Mouse (Mus musculus): Measurements from ENCODE around the gene Slf2. TPM values are rescaled to one million over a fixed set of nuclear protein-coding genes. Genes with fewer than 3 reads are reported as not detected.

The Slf2 gene
- polyA plus RNA-seq, 1 experiment from 2014 or later: 38.8 TPM

DNA sequence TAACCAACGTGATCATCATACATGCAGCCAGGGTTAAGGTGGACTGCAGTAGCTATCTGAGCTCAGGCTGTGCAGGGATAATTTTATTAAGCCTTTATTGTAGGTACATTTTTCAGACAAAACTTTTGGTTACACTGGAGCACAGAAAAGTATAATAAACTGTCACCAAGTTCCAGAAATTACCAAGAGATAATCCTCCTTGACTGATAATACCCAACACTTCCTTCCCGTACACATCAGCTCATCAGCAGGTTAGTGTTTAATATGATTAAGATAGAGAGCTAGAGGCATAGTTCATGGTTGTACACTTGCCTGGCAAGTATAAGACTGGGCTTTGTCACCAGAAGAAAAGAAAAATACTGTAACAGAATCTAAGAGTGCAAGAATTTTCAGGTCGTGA lies 37.4 kb downstream of the Slf2 start:
- 96% methylated on average over 3 of the region's 3 CpGs for WGBS
- Histone ChIP-seq H3K4me2 (ENCODE audit: low read length) (no peak overlapping the region), H3K27ac (ENCODE audit: low read length) (no peak overlapping the region), H3K27me3 (replicated peaks; ENCODE audit: control insufficient read depth, insufficient read depth, low read length) (no peaks in the 10 kb centered on the region), H3K9ac (replicated peaks; ENCODE audit: low read depth, low read length) (no peak overlapping the region), H3K4me1 (replicated peaks; ENCODE audit: control insufficient read depth, insufficient read depth, low read length) (no peaks in the 10 kb centered on the region), H3K36me3 (ENCODE audit: control insufficient read depth, insufficient read depth) (peaks cover 39% of the 10 kb centered on the region), H3K4me3 (replicated peaks; ENCODE audit: low read length) (no peak overlapping the region), H3K9me3 (ENCODE audit: control insufficient read depth, low read length) (no peaks in the 10 kb centered on the region)
- no peak for ATAC-seq

DNA sequence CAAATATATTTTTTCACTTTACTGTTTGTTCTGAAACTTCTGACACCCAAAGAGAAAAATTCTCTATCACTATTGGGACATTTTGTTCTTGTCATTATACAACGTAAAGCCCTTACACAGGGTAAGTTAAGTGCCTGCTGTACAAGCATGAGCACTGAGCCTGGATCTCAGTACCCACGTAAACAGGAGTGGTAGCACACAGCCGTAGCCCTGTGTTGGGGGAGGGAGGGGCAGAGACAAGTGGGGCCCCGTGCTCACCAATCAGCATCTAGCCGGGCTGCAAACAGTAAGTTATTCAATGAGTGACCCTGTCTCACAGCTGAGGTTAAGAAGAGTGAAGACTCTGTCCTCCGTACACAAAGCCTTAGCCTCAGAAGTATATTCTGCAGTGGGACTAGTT lies 45.7 kb downstream of the Slf2 start:
- no peak for ATAC-seq
- Histone ChIP-seq H3K27ac (ENCODE audit: low read length) (no peak overlapping the region), H3K4me2 (ENCODE audit: low read length) (no peak overlapping the region), H3K9me3 (ENCODE audit: control insufficient read depth, low read length) (no peaks in the 10 kb centered on the region), H3K4me1 (replicated peaks; ENCODE audit: control insufficient read depth, insufficient read depth, low read length) (no peaks in the 10 kb centered on the region), H3K36me3 (ENCODE audit: control insufficient read depth, insufficient read depth) (peaks cover 47% of the 10 kb centered on the region), H3K27me3 (replicated peaks; ENCODE audit: control insufficient read depth, insufficient read depth, low read length) (no peaks in the 10 kb centered on the region), H3K9ac (replicated peaks; ENCODE audit: low read depth, low read length) (no peak overlapping the region), H3K4me3 (replicated peaks; ENCODE audit: low read length) (no peak overlapping the region)
- WGBS: 85% methylated on average over 6 of the region's 6 CpGs

DNA sequence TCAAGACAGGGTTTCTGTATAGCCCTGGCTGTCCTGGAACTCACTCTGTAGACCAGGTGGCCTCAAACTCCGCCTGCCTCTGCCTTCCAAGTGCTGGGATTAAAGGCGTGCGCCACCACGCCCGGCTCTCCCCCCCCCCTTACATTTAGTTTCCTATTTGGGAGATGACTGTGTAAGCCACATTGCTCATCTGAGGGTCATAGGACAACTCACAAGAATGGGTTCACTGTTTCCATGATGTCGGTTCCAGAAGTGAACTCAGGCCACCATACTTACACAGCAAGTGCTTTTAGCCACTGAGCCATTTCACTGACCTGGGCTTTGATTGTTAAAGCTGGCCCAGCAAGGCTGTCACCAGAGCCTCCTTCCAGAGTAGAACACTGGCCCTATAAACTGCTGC lies 46.2 kb downstream of the Slf2 start:
- H3K27me3 ChIP-seq (replicated peaks; ENCODE audit: control insufficient read depth, insufficient read depth, low read length): no peaks in the 10 kb centered on the region
- H3K36me3 ChIP-seq (ENCODE audit: control insufficient read depth, insufficient read depth): peaks cover 45% of the 10 kb centered on the region
- whole genome bisulfite sequencing: 92% methylated on average over 6 of the region's 6 CpGs
- no peak overlapping the region for H3K4me3 ChIP-seq (replicated peaks; ENCODE audit: low read length)
- H3K9ac ChIP-seq (replicated peaks; ENCODE audit: low read depth, low read length): no peak overlapping the region
- H3K9me3 ChIP-seq (ENCODE audit: control insufficient read depth, low read length): no peaks in the 10 kb centered on the region
- H3K4me1 ChIP-seq (replicated peaks; ENCODE audit: control insufficient read depth, insufficient read depth, low read length): no peaks in the 10 kb centered on the region
- ATAC-seq: no peak
- H3K27ac ChIP-seq (ENCODE audit: low read length): no peak overlapping the region
- H3K4me2 ChIP-seq (ENCODE audit: low read length): no peak overlapping the region

DNA sequence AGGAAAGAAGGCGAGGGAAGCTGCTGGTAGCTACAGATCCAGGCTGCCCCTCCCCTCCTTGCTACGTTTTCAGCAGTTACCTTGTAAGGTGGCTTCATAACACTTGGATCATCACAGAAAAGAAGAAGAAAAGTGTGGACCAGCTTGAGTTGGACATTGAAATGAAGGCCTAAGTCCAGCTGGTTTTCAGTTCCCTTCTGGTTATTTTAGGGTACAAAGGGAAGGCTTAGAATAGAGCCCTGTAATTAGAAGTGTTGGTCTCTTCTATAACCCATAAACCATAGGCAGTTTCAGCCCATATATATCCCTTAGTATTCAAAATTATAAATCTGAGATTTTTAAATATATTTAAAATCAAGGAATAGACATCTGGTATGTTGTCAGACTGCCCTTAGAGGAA lies 49.8 kb downstream of the Slf2 start:
- Histone ChIP-seq H3K9me3 (ENCODE audit: control insufficient read depth, low read length) (no peaks in the 10 kb centered on the region), H3K4me3 (replicated peaks; ENCODE audit: low read length) (no peak overlapping the region), H3K4me1 (replicated peaks; ENCODE audit: control insufficient read depth, insufficient read depth, low read length) (no peaks in the 10 kb centered on the region), H3K9ac (replicated peaks; ENCODE audit: low read depth, low read length) (no peak overlapping the region), H3K27ac (ENCODE audit: low read length) (no peak overlapping the region), H3K4me2 (ENCODE audit: low read length) (no peak overlapping the region), H3K36me3 (ENCODE audit: control insufficient read depth, insufficient read depth) (peaks cover 27% of the 10 kb centered on the region), H3K27me3 (replicated peaks; ENCODE audit: control insufficient read depth, insufficient read depth, low read length) (no peaks in the 10 kb centered on the region)
- WGBS: 80% methylated on average over 2 of the region's 2 CpGs
- ATAC-seq: no peak

DNA sequence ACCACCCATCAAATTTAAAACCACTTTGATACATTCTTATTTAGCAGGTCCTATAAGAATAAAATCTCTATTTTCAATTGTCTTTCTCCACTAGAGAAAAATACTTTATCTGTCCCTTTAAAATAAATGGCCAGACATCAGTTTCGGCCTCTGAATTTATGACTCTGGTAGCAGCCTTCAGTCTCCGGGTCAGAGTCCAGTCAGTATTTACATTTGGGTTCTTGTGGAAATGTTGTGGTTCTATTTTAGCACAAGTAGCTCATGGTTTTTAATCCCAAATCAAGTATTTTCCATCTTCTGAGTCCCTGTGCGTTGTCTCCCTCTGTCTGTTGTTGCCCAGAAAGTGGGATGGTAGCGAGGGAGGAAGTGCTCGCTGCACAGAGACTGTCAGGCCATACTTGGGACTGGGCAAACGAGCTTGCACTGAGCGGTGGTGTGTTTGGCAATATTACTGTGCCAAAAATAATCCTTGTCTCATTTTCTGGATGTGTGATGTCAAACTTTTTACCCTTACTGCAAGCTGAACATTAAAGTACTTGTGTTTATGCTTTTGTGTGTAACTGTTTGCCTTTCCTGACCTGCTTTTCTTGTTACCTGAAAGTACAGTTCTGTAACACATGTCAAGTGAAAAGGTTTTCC lies 51.6 kb downstream of the Slf2 start:
- Histone ChIP-seq H3K27me3 (replicated peaks; ENCODE audit: control insufficient read depth, insufficient read depth, low read length) (no peaks in the 10 kb centered on the region), H3K4me2 (ENCODE audit: low read length) (no peak overlapping the region), H3K4me3 (replicated peaks; ENCODE audit: low read length) (no peak overlapping the region), H3K27ac (ENCODE audit: low read length) (no peak overlapping the region), H3K9ac (replicated peaks; ENCODE audit: low read depth, low read length) (no peak overlapping the region), H3K36me3 (ENCODE audit: control insufficient read depth, insufficient read depth) (peaks cover 14% of the 10 kb centered on the region; the same call in 1 of the 2 replicates), H3K4me1 (replicated peaks; ENCODE audit: control insufficient read depth, insufficient read depth, low read length) (peaks cover 4% of the 10 kb centered on the region), H3K9me3 (ENCODE audit: control insufficient read depth, low read length) (no peaks in the 10 kb centered on the region)
- 85% methylated on average over 7 of the region's 7 CpGs for WGBS
- ATAC-seq: no peak

DNA sequence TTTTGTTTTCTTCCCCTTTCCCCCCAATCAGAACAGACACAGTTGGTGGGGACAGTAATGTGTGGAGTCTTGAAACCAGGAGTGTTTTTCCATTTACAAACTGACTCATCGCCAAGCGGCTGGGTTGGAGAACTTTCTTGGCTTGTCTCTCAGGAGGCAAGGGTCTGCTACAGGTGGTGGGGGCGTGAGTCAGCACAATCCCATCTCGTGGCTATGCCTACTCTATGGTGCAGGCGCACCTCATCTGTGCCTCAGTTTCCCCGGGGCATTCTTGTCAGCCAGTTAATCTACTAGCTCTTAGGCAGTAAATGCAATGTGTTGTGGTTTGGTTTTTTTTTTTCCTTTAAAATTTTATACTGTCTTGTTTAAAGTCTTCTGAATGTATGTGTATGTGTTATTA lies 52.4 kb downstream of the Slf2 start:
- Histone ChIP-seq H3K36me3 (ENCODE audit: control insufficient read depth, insufficient read depth) (peaks cover 9% of the 10 kb centered on the region; the same call in 1 of the 2 replicates), H3K4me2 (ENCODE audit: low read length) (no peak overlapping the region), H3K4me3 (replicated peaks; ENCODE audit: low read length) (no peak overlapping the region), H3K9me3 (ENCODE audit: control insufficient read depth, low read length) (no peaks in the 10 kb centered on the region), H3K27ac (ENCODE audit: low read length) (no peak overlapping the region), H3K27me3 (replicated peaks; ENCODE audit: control insufficient read depth, insufficient read depth, low read length) (no peaks in the 10 kb centered on the region), H3K4me1 (replicated peaks; ENCODE audit: control insufficient read depth, insufficient read depth, low read length) (peaks cover 12% of the 10 kb centered on the region), H3K9ac (replicated peaks; ENCODE audit: low read depth, low read length) (no peak overlapping the region)
- 91% methylated on average over 6 of the region's 6 CpGs for WGBS
- ATAC-seq: no peak

DNA sequence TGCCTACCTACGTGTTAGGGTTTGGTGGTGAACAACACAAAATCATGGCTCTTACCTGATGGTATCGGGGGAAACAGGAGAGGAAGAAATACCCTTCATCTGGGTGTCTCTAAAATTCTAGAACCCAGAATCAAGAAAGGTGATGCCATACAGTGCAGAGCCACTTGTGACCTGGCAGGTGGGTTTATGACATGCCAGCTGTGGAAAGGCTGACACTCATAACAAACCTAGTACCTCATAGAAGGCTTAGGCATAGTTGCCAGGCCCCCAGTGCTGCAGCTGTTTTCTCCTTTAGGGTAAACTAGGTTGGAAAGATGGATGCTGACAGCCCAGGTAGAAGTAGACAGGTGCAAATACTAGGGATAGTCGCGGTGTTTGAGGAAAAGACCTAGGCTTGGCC lies 53.5 kb downstream of the Slf2 start:
- Histone ChIP-seq H3K4me1 (replicated peaks; ENCODE audit: control insufficient read depth, insufficient read depth, low read length) (peaks cover 16% of the 10 kb centered on the region), H3K9ac (replicated peaks; ENCODE audit: low read depth, low read length) (no peak overlapping the region), H3K4me3 (replicated peaks; ENCODE audit: low read length) (no peak overlapping the region), H3K27me3 (replicated peaks; ENCODE audit: control insufficient read depth, insufficient read depth, low read length) (no peaks in the 10 kb centered on the region), H3K36me3 (ENCODE audit: control insufficient read depth, insufficient read depth) (peaks cover 4% of the 10 kb centered on the region; the same call in 1 of the 2 replicates), H3K9me3 (ENCODE audit: control insufficient read depth, low read length) (no peaks in the 10 kb centered on the region), H3K27ac (ENCODE audit: low read length) (no peak overlapping the region), H3K4me2 (ENCODE audit: low read length) (no peak overlapping the region)
- 90% methylated on average over 4 of the region's 4 CpGs for WGBS
- no peak for ATAC-seq

DNA sequence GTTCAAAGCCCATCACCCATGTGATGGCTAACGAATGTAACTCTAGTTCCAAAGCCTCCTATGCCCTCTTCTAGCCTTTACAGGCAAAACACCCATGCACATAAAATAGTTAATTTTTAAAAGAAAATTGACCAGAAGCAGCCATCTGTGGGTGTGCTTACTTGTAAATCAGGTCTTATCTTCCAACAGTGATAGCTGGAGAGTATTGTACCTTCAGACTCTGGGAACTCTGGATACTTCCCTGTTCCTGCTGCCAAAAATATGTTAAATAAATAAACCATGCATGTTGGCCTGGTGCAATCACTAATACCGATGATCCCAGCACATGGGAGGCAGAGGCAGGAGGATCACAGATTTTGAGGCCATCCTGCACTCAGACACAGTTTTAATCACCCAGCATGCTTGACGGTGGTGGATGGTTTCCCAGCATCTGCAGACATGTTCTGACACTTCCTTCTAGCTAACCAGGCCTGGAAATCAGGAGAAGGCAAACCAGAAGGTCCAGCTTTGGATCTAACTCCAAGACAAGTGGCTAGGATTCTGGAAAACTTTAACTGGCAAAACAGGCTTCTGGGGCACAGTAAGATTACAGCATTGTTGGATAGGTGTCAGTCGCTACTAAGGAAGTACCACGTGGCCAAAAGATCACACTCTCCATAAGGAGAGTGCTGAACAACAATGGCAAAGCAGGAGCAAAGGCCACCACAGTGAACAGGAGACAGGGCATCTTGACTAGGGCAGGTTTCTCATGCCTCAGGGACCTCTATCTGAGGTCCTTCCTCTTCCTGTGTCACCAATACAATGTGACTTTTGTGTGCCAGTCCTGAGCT lies 54.4 kb downstream of the Slf2 start:
- ATAC-seq: no peak
- Histone ChIP-seq H3K9ac (replicated peaks; ENCODE audit: low read depth, low read length) (no peak overlapping the region), H3K27ac (ENCODE audit: low read length) (no peak overlapping the region), H3K4me2 (ENCODE audit: low read length) (no peak overlapping the region), H3K9me3 (ENCODE audit: control insufficient read depth, low read length) (no peaks in the 10 kb centered on the region), H3K4me3 (replicated peaks; ENCODE audit: low read length) (no peak overlapping the region), H3K4me1 (replicated peaks; ENCODE audit: control insufficient read depth, insufficient read depth, low read length) (peaks cover 25% of the 10 kb centered on the region), H3K27me3 (replicated peaks; ENCODE audit: control insufficient read depth, insufficient read depth, low read length) (no peaks in the 10 kb centered on the region), H3K36me3 (ENCODE audit: control insufficient read depth, insufficient read depth) (peaks cover 4% of the 10 kb centered on the region; the same call in 1 of the 2 replicates)
- 70% methylated on average over 5 of the region's 5 CpGs for WGBS

DNA sequence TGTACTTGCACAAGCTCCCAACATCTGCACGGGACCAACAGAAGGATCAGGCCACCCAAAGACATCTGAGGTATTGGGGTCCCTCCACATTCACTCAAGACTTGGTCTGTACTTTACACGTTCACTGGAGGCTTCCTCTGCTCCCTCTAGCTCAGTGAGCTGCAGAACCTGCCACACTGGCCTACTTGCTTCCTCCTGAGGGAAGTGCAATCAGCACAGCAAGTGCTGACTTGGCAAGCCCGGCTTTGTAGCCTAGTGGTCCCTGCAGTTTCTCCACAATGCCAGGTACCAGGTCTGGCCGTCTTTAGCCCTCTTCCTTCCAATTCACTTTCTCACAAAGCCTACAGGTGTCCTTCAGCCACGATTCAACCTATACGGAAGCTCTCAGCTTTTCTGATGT lies 56.1 kb downstream of the Slf2 start:
- no peaks in the 10 kb centered on the region; the same call in 1 of the 2 replicates for H3K36me3 ChIP-seq (ENCODE audit: control insufficient read depth, insufficient read depth)
- H3K27me3 ChIP-seq (replicated peaks; ENCODE audit: control insufficient read depth, insufficient read depth, low read length): no peaks in the 10 kb centered on the region
- H3K4me2 ChIP-seq (ENCODE audit: low read length): no peak overlapping the region
- peaks cover 39% of the 10 kb centered on the region for H3K4me1 ChIP-seq (replicated peaks; ENCODE audit: control insufficient read depth, insufficient read depth, low read length)
- no peak overlapping the region for H3K4me3 ChIP-seq (replicated peaks; ENCODE audit: low read length)
- no peak overlapping the region for H3K9ac ChIP-seq (replicated peaks; ENCODE audit: low read depth, low read length)
- no peak overlapping the region for H3K27ac ChIP-seq (ENCODE audit: low read length)
- ATAC-seq: no peak
- WGBS: 57% methylated on average over 6 of the region's 6 CpGs
- no peaks in the 10 kb centered on the region for H3K9me3 ChIP-seq (ENCODE audit: control insufficient read depth, low read length)
